Mouse (Mus musculus) midbrain, embryonic 11.5 days (tissue): ENCODE data around the gene Pomt1. TPM values are rescaled to one million over a fixed set of nuclear protein-coding genes. Genes with fewer than 3 reads are reported as not detected.

Experiments used
- ATAC-seq: fragments of 200-750 bp; cut with Nextera tagmentation; 2 replicates; pipeline ENCODE4 v1.8.0; 2017; ENCODE audit warnings: moderate TSS enrichment, moderate library complexity; ENCODE audit not compliant: low FRiP score
- DNase-seq: peaks from one replicate; pipeline ENCODE4 v3.0.0; 2015; ENCODE audit warnings: low spot score; ENCODE audit errors: missing footprints
- H3K27ac ChIP-seq: fragments of 300-500 bp; sonication (generic); 2 replicates; pipeline ENCODE4 v1.5.1; 2014; ENCODE audit warnings: low read depth, low read length
- H3K27me3 ChIP-seq: fragments of 300-500 bp; sonication (generic); 2 replicates; pipeline ENCODE4 v1.6.1; 2014; ENCODE audit warnings: mild to moderate bottlenecking, low read length, moderate library complexity, mixed read lengths; ENCODE audit not compliant: control insufficient read depth, insufficient read depth
- H3K36me3 ChIP-seq: fragments of 300-500 bp; sonication (generic); 2 replicates; pipeline ENCODE4 v1.6.1; 2014; ENCODE audit warnings: mild to moderate bottlenecking, low read length, moderate library complexity, mixed read lengths; ENCODE audit not compliant: control insufficient read depth, insufficient read depth
- H3K4me1 ChIP-seq: fragments of 300-500 bp; sonication (generic); 2 replicates; pipeline ENCODE4 v1.6.1; 2014; ENCODE audit warnings: low read length; ENCODE audit not compliant: control insufficient read depth, insufficient read depth
- H3K4me2 ChIP-seq: fragments of 300-500 bp; sonication (generic); 2 replicates; pipeline ENCODE4 v1.6.1; 2014; ENCODE audit warnings: mild to moderate bottlenecking, moderate library complexity
- H3K4me3 ChIP-seq: fragments of 300-500 bp; sonication (generic); 2 replicates; pipeline ENCODE4 v1.5.1; 2014; ENCODE audit warnings: low read depth, low read length
- H3K9ac ChIP-seq: fragments of 300-500 bp; sonication (generic); 2 replicates; pipeline ENCODE4 v1.6.1; 2014; ENCODE audit warnings: low read length
- H3K9me3 ChIP-seq: fragments of 300-500 bp; sonication (generic); 2 replicates; pipeline ENCODE4 v1.6.1; 2016; ENCODE audit warnings: low read length; ENCODE audit not compliant: control insufficient read depth
- WGBS: fragments of 180-500 bp; shearing (Covaris S2); extraction: QIAGEN DNeasy Blood & Tissue Kit; methylation state at CpG from one replicate; pipeline ENCODE4 v1.1.7; 2014; 5-methylcytosine and 5-hydroxymethylcytosine counted together
- polyA plus RNA-seq: library from polyadenylated mRNA; unstranded; fragments of >200 nt; fragmentation: Nextera tagmentation; extraction: Ambion mirVana; gene quantifications from 2 replicates; pipeline ENCODE4 v1.2.1, GENCODE M21; 2014

Gene Pomt1
- polyA plus RNA-seq, 1 experiment from 2014 or later = 22.0 TPM

DNA sequence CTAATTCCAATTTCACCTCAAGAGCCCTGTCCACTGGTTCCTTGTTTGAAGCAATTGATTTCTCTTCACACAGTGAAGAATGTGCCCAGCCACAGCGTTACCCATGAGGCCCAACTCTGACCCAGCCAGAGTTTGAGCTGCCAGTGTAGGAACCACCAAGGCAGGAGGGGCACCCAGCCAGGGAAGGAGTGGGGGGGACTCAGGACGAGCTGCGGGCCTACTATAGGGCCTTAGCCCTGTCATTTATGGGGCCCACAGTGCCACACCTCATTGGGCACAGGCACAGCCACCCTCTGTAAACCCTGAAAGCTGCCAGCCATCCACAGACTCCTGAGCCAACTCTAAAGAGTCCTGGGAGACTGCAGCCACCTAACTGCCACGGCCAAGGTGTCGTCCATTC, 18.2 kb downstream of the Pomt1 start:
- no peaks in the 10 kb centered on the region for H3K27me3 ChIP-seq
- H3K9me3 ChIP-seq = no peaks in the 10 kb centered on the region
- no peak overlapping the region for H3K4me2 ChIP-seq
- WGBS = 83% methylated on average over 5 of the region's 5 CpGs
- H3K4me3 ChIP-seq = no peak overlapping the region
- H3K27ac ChIP-seq = no peak overlapping the region
- H3K4me1 ChIP-seq = peaks cover 8% of the 10 kb centered on the region
- DNase-seq (no peak), ATAC-seq (no peak)
- no peak overlapping the region for H3K9ac ChIP-seq
- peaks cover 21% of the 10 kb centered on the region for H3K36me3 ChIP-seq

GRCm38 (mm10) chr2:32256273-32256672, 19.9 kb downstream of the Pomt1 start:
- ATAC-seq = no peak
- H3K9me3 ChIP-seq = no peaks in the 10 kb centered on the region
- H3K27me3 ChIP-seq = no peaks in the 10 kb centered on the region
- H3K36me3 ChIP-seq = peaks cover 21% of the 10 kb centered on the region
- peaks cover 9% of the 10 kb centered on the region for H3K4me1 ChIP-seq
- DNase-seq = no peak
- no peak overlapping the region for H3K9ac ChIP-seq
- H3K27ac ChIP-seq = no peak overlapping the region
- H3K4me3 ChIP-seq = no peak overlapping the region
- WGBS = 94% methylated on average over 11 of the region's 11 CpGs
- H3K4me2 ChIP-seq = no peak overlapping the region

GRCm38 (mm10) chr2:32258887-32259533, 22.6 kb downstream of the Pomt1 start:
- Histone ChIP-seq H3K27ac (no peak overlapping the region), H3K9ac (peak overlapping the region; percentile 81), H3K4me1 (peaks cover 9% of the 10 kb centered on the region), H3K4me3 (peak overlapping the region; percentile 91), H3K4me2 (peak overlapping the region; percentile 72), H3K9me3 (no peaks in the 10 kb centered on the region), H3K36me3 (peaks cover 10% of the 10 kb centered on the region), H3K27me3 (no peaks in the 10 kb centered on the region)
- no peak for ATAC-seq
- DNase-seq = no peak
- 64% methylated on average over 6 of the region's 6 CpGs for WGBS

DNA sequence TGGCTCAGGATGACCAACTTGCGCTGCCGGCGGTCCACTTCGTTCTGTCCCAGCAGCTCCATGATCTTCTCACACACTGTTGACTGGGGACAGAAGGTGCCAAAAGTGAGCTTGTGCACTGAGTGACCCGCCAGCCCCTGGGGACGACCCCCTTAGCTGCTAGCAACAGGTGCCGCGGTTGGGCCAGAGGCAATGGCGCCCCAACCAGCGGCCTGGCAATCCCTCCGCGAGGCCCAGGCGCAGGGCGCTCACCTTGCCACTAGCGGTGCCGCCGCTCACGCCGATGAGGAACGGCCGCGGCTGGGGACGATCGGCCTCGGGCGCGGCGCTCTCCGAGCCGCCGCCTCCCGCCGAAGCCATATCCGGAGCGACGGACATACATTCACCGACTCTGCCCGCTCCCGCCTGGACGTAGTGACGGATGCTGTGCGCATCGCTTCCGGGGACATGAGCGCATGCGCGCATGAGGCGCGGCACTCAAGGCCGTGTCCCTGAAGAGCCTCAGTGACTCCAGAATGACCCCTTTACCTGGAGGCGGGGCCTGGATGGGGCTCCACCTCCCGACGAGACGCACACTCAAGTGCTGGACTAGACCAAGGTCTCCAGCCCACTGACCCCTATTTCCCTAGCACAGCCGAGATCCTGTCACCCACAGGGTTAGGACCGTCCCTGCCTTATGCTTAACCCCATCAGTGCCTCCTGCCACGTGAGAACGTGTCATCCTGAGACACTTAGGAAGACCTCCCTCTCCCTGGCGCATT, 23.4 kb downstream of the Pomt1 start, which contains the start of gene Uck1:
Gene Uck1, minus strand, starts transcription at position 503 of the 761 bp plus-strand sequence.
- peaks cover 9% of the 10 kb centered on the region for H3K36me3 ChIP-seq
- no peaks in the 10 kb centered on the region for H3K27me3 ChIP-seq
- DNase-seq (peak; percentile 98), ATAC-seq (peak; percentile 94)
- H3K4me3 ChIP-seq = peak within 1 kb of the TSS; percentile 91
- peaks cover 9% of the 10 kb centered on the region for H3K4me1 ChIP-seq
- H3K9ac ChIP-seq = peak within 1 kb of the TSS; percentile 81
- peak within 1 kb of the TSS; percentile 72 for H3K4me2 ChIP-seq
- no peak within 1 kb of the TSS; the same call in 1 of the 2 replicates for H3K27ac ChIP-seq
- no peaks in the 10 kb centered on the region for H3K9me3 ChIP-seq
- 1% methylated on average over 46 of the region's 59 CpGs for WGBS

DNA sequence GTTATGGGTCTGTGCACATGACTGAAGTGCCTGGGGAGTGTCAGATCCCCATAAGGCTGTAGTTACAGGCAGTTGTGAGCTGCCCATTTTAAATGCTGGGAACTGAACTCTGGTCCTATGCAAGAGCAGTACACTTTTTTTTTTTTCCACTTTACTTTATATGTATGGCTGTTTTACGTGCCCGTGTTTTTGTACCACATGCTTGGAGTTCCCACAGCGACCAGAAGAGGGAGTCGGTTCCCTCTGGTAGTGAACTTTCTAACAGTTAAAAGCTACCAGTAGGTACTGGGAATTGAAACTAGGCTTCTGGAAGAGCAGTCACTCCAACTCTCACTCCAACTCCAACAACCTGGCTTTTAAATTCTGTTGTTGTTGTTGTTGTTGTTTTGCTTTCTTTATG, 24.2 kb downstream of the Pomt1 start:
- Histone ChIP-seq H3K27ac (no peak overlapping the region), H3K4me2 (no peak overlapping the region), H3K4me3 (no peak overlapping the region), H3K27me3 (no peaks in the 10 kb centered on the region), H3K36me3 (peaks cover 9% of the 10 kb centered on the region), H3K9ac (no peak overlapping the region), H3K9me3 (no peaks in the 10 kb centered on the region), H3K4me1 (peaks cover 9% of the 10 kb centered on the region)
- 33% methylated on average over 4 of the region's 4 CpGs for WGBS
- DNase-seq = no peak
- no peak for ATAC-seq

DNA sequence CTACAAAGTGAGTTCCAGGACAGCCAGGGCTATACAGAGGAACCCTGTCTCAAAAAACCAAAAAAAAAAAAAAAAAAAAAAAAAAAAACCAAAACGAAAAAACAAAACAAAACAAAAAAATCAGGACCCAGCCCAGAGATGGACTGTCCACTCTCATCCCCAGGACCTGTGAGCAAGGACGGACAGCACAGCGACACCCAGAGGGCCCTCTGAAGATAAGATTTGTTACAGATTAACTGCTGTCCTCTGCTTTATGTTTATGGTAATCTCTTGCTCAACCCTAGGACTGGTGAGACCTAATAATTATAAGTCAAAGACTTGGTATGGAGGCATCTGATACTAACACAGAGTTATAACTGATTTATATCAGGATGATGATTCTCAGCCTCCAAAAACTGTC, 39.4 kb downstream of the Pomt1 start:
- no peaks in the 10 kb centered on the region for H3K4me1 ChIP-seq
- no peak for ATAC-seq
- H3K9me3 ChIP-seq = no peaks in the 10 kb centered on the region
- H3K9ac ChIP-seq = no peak overlapping the region
- H3K4me3 ChIP-seq = no peak overlapping the region
- WGBS = 74% methylated on average over 3 of the region's 3 CpGs
- H3K36me3 ChIP-seq = peaks cover 8% of the 10 kb centered on the region
- DNase-seq = no peak
- no peaks in the 10 kb centered on the region for H3K27me3 ChIP-seq
- H3K4me2 ChIP-seq = no peak overlapping the region
- H3K27ac ChIP-seq = no peak overlapping the region

- peaks cover 7% of the 10 kb centered on the region; the same call in 1 of the 2 replicates for H3K4me1 ChIP-seq
- DNase-seq (no peak), ATAC-seq (no peak)
- no peak overlapping the region for H3K4me3 ChIP-seq
- H3K4me2 ChIP-seq = no peak overlapping the region
- no peaks in the 10 kb centered on the region for H3K9me3 ChIP-seq
- H3K36me3 ChIP-seq = peaks cover 15% of the 10 kb centered on the region
- 94% methylated on average over 2 of the region's 2 CpGs for WGBS
- no peak overlapping the region for H3K27ac ChIP-seq
- no peak overlapping the region for H3K9ac ChIP-seq
- no peaks in the 10 kb centered on the region for H3K27me3 ChIP-seq
These were observed 45.9 kb downstream of the Pomt1 start for GRCm38 (mm10) chr2:32282289-32282688.

DNA sequence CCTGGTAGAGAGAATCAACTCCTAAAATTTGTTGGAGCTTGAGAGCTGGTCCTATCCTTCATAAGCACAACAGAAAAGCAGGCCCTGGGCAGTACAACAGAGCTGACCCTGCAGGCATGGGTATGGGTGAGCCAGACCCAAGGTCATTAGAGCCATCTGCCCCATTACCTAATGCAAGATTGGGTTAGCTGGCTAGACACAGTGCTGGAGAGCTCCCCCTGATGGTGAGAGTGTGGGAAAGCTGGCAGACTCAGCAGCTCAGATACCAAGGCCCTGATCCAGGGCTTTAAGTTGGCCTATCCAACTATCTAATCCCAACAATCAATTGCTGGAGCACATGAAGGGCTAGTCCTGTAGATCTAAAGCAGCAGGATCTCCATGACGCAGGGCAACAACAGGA, 46.3 kb downstream of the Pomt1 start:
- ATAC-seq (no peak), DNase-seq (no peak)
- H3K27me3 ChIP-seq = no peaks in the 10 kb centered on the region
- peaks cover 7% of the 10 kb centered on the region; the same call in 1 of the 2 replicates for H3K4me1 ChIP-seq
- H3K9ac ChIP-seq = no peak overlapping the region
- H3K27ac ChIP-seq = no peak overlapping the region
- no peaks in the 10 kb centered on the region for H3K9me3 ChIP-seq
- peaks cover 13% of the 10 kb centered on the region for H3K36me3 ChIP-seq
- H3K4me3 ChIP-seq = no peak overlapping the region
- 75% methylated on average over 1 of the region's 1 CpGs for WGBS
- no peak overlapping the region for H3K4me2 ChIP-seq

GRCm38 (mm10) chr2:32283986-32284385, 47.6 kb downstream of the Pomt1 start:
- Histone ChIP-seq H3K27ac (no peak overlapping the region), H3K9ac (no peak overlapping the region), H3K4me3 (no peak overlapping the region), H3K36me3 (peaks cover 7% of the 10 kb centered on the region), H3K27me3 (no peaks in the 10 kb centered on the region), H3K9me3 (no peaks in the 10 kb centered on the region), H3K4me1 (peaks cover 12% of the 10 kb centered on the region; the same call in 1 of the 2 replicates), H3K4me2 (no peak overlapping the region)
- WGBS = 93% methylated on average over 3 of the region's 3 CpGs
- no peak for ATAC-seq
- DNase-seq = no peak
